Mouse (Mus musculus): ENCODE results near the gene Cyyr1.

The Cyyr1 gene

GRCm38 (mm10) chr16:85487266-85487665, 65.9 kb downstream of the Cyyr1 start:
- CTCF ChIA-PET = no interaction called here
- POLR2A ChIA-PET = no interaction called here

GRCm38 (mm10) chr16:85484557-85484956, 68.6 kb downstream of the Cyyr1 start:
- POLR2A ChIA-PET = no interaction called here
- CTCF ChIA-PET = interaction anchor here in 2 of 4 experiments (0.6 to 0.7 kb wide), 2 partner anchors 112 to 175 kb away, joined by 3 read pairs; no protein-coding TSS in a partner anchor

DNA sequence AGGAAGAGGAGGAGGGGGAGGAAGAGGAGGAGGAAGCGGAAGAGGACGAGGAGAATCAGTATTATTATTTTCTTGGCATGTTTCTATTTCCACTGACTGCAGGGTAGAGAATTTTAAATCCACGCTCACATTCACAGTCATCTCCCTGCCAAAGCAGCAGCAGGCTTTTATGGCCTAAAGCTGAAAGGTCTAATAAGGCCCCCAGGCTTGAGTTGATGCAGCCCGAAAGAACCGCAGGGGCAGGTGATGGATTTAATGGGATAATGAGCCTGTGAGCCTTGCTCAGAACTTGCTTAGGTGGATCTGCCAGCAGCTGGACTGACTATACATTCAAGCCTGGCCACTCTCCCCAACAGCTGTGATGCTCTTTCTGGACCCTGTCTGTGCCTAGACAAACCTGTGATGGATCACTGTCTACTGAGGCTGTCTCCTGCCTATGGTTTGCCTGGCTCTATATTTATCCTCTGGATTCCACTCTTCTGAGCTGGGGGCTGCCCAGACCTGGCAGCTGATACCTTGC, 78.6 kb downstream of the Cyyr1 start:
- POLR2A ChIA-PET = interaction anchor here in 1 of 4 experiments (0.5 kb wide), 1 partner anchor 750 kb away, joined by 3 read pairs; no protein-coding TSS in a partner anchor
- CTCF ChIA-PET = interaction anchor here in 1 of 4 experiments (1.1 kb wide), 1 partner anchor 14 kb away, joined by 3 read pairs; no protein-coding TSS in a partner anchor

- CTCF ChIA-PET = no interaction called here
- POLR2A ChIA-PET = no interaction called here
Measured at GRCm38 (mm10) chr16:85470057-85470456, 83.1 kb downstream of the Cyyr1 start.

GRCm38 (mm10) chr16:85455043-85455442, 98.2 kb downstream of the Cyyr1 start:
- POLR2A ChIA-PET = no interaction called here
- CTCF ChIA-PET = no interaction called here

GRCm38 (mm10) chr16:85446306-85446705, 106.9 kb downstream of the Cyyr1 start:
- ChIA-PET CTCF (no interaction called here), POLR2A (no interaction called here)

DNA sequence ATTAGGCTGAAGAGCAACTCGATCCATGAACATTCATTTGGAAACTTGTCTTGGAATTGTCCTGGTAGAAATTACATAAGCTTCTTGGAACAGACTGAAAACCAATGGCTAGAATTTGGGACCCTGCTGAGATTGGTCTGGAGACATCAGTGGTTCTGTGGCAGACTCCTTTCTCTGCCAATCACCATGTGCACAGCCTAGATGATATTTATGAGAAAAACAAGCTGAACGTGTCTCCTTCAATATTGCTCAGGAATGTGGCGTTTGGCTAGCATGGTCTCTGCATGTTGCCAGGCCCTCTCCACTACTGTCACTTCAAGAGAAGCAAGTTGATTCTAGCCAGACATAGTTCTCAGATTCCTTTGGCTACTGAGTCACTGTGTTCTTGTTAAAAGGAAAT, 107.4 kb downstream of the Cyyr1 start:
- POLR2A ChIA-PET = no interaction called here
- CTCF ChIA-PET = no interaction called here

GRCm38 (mm10) chr16:85435427-85435826, 117.8 kb downstream of the Cyyr1 start:
- ChIA-PET CTCF (interaction anchor here in 1 of 4 experiments (0.6 kb wide), 1 partner anchor 57 kb away, joined by 4 read pairs; no protein-coding TSS in a partner anchor), POLR2A (no interaction called here)

GRCm38 (mm10) chr16:85429173-85429572, 124.0 kb downstream of the Cyyr1 start:
- CTCF ChIA-PET = no interaction called here
- POLR2A ChIA-PET = no interaction called here

GRCm38 (mm10) chr16:85422889-85423288, 130.3 kb downstream of the Cyyr1 start:
- POLR2A ChIA-PET = interaction anchor here in 1 of 4 experiments (0.6 kb wide), 1 partner anchor 11 kb away, joined by 5 read pairs; no protein-coding TSS in a partner anchor
- CTCF ChIA-PET = interaction anchor here in 1 of 4 experiments (0.5 kb wide), 1 partner anchor 26 kb away, joined by 3 read pairs; no protein-coding TSS in a partner anchor

DNA sequence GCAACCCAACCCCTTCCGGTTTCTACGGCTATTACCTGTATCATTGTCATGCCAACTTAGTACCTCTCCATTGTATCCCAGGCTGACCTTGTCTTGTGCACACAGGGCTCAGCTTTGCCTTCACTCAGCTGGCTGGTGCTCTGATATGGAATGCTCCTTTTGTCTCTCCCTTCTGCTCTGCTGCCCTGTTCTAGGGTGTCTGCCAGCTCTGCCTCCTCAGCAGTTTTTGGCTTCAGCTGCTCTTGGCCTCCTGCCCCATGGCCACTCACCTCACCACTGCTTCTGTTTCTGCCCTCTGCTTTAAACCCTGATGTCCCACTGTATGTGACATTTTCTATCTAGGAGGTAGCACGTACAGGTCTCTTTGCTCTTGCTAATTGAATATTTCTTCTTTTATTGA, 137.8 kb downstream of the Cyyr1 start:
- POLR2A ChIA-PET = interaction anchor here in 1 of 4 experiments (0.6 kb wide), 1 partner anchor 37 kb away, joined by 3 read pairs; no protein-coding TSS in a partner anchor
- CTCF ChIA-PET = no interaction called here

GRCm38 (mm10) chr16:85393430-85393948, 159.7 kb downstream of the Cyyr1 start:
- ChIA-PET POLR2A (interaction anchor here in 1 of 4 experiments (0.7 kb wide), 1 partner anchor 615 kb away, joined by 4 read pairs; no protein-coding TSS in a partner anchor), CTCF (interaction anchor here in 1 of 4 experiments (0.7 kb wide), 1 partner anchor 984 kb away, joined by 5 read pairs; no protein-coding TSS in a partner anchor)

DNA sequence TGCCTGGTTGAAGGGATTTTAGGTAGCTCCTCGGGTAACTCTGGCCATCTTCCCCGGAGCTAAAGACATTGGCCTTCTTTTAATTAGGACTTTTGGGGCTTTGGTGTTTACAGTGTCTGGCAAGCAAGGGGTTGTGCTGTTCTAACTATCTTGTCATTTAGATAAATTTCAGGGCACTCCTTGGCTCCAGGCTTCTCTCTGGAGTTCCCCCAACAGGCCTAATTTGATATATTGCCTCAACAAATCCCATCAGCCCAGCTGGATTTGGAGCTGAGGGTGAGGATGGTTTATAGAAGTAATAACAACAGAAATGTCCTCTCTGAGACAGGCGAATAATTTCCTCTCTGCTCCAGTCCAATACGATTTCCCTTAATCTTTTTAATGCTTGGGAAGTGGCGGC, 166.4 kb downstream of the Cyyr1 start:
- ChIA-PET POLR2A (no interaction called here), CTCF (no interaction called here)
